Mouse (Mus musculus) B cell, adult 2 months (primary cell): ENCODE results near the gene Rbm20.
"Not testable (repeated sequence)": the region's sequence is repeated elsewhere in the genome, so short reads cannot be mapped to it uniquely, and the experiment has no call there.

ENCODE experiments used
- DNase-seq, 2 experiments: peaks; one replicate each; pipeline ENCODE4 v3.0.0; 2022

Rbm20 gene

GRCm38 (mm10) chr19:53793994-53794890, 117.1 kb downstream of the Rbm20 start:
- no peak for DNase-seq

GRCm38 (mm10) chr19:53794996-53795395, 117.9 kb downstream of the Rbm20 start:
- DNase-seq = no peak

GRCm38 (mm10) chr19:53796020-53796419, 118.9 kb downstream of the Rbm20 start:
- DNase-seq = no peak

GRCm38 (mm10) chr19:53797770-53798169, 120.7 kb downstream of the Rbm20 start:
- no peak for DNase-seq

GRCm38 (mm10) chr19:53799885-53800284, 122.8 kb downstream of the Rbm20 start:
- DNase-seq = no peak

GRCm38 (mm10) chr19:53800365-53800999, 123.4 kb downstream of the Rbm20 start:
- no peak for DNase-seq

GRCm38 (mm10) chr19:53801380-53801779, 124.3 kb downstream of the Rbm20 start:
- no peak for DNase-seq

- DNase-seq = no peak
Observed at GRCm38 (mm10) chr19:53801789-53802683, 124.9 kb downstream of the Rbm20 start.

- no peak for DNase-seq
Observed at GRCm38 (mm10) chr19:53803954-53804353, 126.8 kb downstream of the Rbm20 start.

- no peak for DNase-seq
Observed at GRCm38 (mm10) chr19:53805063-53805462, 128.0 kb downstream of the Rbm20 start.

GRCm38 (mm10) chr19:53806126-53806525, 129.0 kb downstream of the Rbm20 start:
- DNase-seq = no peak

GRCm38 (mm10) chr19:53806526-53807275, 129.6 kb downstream of the Rbm20 start:
- not testable (repeated sequence) for DNase-seq

GRCm38 (mm10) chr19:53807276-53807801, 130.2 kb downstream of the Rbm20 start:
- DNase-seq = no peak

GRCm38 (mm10) chr19:53808041-53808777, 131.1 kb downstream of the Rbm20 start:
- no peak for DNase-seq

- no peak for DNase-seq
Observed at GRCm38 (mm10) chr19:53809185-53809861, 132.2 kb downstream of the Rbm20 start.

- no peak for DNase-seq
Observed at GRCm38 (mm10) chr19:53810024-53810423, 132.9 kb downstream of the Rbm20 start.

- no peak for DNase-seq
Observed at GRCm38 (mm10) chr19:53810584-53810983, 133.5 kb downstream of the Rbm20 start.

GRCm38 (mm10) chr19:53813576-53813975, 136.5 kb downstream of the Rbm20 start:
- DNase-seq = no peak

GRCm38 (mm10) chr19:53815714-53816113, 138.6 kb downstream of the Rbm20 start:
- no peak for DNase-seq

GRCm38 (mm10) chr19:53816242-53816641, 139.1 kb downstream of the Rbm20 start:
- no peak for DNase-seq

- DNase-seq = no peak
Observed at GRCm38 (mm10) chr19:53819299-53819698, 142.2 kb downstream of the Rbm20 start.
